Mouse (Mus musculus): ENCODE data around the gene Olfm1.

Olfm1 gene

DNA sequence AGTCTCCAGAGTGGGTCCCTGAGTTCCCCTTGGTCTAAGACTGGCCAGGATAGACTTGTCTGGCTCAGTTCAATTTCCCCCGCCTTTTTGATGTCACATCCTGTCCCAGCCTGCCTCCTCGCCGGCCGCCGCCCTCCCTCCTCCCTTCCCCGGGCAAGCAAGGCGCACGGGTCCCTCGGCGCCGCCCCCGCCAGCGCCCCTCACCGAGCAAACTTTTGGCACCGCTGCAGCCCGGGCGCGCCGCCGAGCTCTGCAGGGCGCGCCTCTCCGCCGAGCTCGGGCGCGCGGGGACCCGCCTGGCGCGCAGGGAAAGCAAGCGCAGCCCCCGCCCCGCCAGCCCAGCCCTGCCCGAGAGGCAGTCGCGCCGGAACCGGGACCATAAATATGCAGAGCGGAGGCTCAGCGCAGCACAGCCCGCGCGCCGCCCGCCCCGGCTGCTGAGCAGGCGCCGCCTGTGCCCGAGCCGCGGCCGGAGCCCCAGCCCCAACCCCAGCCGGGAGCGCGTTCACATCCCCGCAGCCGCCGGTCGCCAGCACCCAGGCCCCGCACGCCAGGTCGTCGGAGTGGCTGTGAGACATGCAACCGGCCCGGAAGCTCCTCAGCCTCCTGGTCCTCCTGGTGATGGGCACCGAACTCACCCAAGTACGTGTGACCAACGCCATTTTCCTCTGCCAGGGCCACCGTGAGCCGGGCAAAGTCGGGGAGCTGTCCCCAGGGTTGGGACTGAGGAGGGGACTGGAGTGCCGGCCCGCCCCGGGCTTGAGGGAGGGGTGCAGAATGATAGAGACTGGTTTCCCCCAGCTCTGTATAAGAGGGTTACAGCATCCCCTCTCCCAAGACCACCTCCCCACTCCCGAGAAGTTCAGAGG is at the start of gene Olfm1:
Gene Olfm1 (plus strand): TSS at position 172 of the 869 bp plus-strand sequence.
- DNase-seq (ENCODE audit: low spot score): peak; percentile 71

DNA sequence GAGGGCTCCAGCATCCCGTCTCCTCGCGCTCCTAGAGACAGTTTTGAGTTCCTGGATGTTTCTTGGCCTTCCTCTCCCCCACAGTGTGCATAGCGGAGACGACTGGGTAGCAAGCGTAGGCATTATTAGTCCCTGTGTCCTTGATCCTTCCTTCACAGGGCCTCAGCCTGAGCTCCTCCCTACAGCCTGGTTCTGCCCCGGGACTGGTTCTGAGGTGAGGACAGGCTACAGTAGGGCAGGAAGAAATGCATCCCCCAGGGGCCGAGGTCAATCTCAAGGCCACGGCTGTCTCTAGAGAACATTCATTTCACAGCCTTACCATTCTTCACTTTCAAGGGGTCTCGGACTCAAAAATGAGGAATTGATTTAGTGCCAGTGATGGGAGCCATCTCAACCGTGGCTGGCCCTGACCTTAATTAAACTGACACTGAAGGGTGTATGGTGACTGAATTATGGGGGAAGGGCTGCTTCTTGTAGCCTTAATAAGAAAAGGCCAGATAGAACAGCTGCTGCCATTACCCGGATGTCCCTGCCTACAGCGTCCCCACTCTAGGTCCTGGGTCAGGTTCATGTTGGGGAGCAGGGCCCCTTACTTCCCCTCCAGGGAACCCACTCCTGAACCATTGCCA is 49.3 kb upstream of the Olfm1 start:
- DNase-seq (ENCODE audit: low spot score): no peak

DNA sequence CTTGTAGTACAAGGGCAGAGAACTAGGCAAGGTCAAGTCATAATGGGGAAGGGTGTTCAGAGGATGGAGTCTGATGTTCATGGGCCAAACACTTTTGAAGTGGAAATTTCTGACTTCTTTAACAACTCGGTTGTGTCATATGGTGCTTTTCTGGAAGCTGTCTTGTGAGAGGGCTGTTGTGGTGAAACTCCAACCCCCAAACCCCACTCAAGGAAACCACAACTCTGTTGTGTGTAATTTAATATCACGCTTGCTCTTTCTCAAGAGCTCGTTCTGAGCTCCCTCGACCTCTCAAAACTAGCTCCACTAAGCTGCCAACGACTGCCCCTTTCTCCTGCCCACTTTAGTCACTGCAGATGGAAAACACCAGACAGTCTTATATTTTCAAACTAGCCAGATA is 47.1 kb upstream of the Olfm1 start:
- no peak for DNase-seq (ENCODE audit: low spot score)

DNA sequence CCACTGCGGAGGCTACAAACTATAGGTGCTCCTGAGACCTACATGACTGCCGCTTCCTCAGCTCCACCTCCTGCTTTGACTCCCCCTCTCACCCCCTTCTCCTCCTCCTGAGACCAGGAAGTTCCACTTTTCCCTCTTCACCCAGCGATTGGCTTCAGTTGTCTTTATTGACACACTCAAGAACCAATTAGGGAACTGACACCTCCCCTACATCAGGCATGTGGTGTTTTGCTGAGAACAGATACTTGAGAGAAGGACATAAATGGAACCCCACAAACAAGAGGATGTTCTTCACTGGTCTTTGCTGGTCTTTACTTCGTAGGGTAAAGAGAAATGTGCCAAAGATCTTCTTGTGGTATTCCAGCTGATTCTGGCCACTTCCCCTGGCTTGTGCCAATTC is 46.6 kb upstream of the Olfm1 start:
- DNase-seq (ENCODE audit: low spot score): no peak

DNA sequence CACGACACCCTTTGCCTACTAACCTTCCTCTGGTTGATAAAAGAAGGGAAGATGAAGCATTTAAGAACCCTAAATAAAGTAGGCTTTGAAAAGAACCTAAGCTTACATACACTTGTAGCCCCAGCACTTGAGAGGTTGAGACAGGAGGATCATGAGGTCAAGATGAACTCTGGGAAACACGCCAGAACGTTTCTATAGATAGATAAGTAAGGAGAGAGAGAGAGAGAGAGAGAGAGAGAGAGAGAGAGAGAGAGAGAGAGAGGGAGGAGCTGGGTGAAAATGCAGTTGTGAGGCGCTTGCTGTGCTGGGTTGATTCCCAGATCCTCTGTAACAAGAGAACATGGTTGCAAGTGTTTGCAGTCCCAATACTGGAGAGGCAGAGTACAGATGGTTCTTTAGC is 46.1 kb upstream of the Olfm1 start:
- DNase-seq (ENCODE audit: low spot score): no peak

DNA sequence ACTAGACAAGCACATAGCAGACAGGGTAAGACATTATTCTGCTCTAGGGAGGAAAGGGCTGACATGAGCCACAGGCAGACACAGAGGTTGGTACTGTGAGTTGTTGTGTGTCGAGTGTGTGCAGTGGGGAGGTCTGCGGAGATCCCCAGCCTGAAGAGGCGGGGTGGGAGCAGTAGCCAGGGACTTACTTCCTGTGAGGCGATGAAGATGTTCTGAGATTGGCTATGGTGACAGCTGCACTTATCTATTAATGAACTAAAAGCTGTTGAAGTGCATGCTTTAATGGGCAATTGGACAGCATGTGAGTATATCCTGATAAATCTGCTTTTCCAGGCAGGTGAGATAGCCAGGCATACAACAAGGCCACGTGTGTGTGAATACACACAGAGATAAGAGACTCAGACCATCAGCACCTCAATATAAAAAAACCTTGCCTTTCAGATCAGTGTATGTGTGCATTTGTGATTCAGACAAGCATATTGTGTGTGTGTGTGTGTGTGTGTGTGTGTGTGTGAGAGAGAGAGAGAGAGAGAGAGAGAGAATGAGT is 45.5 kb upstream of the Olfm1 start:
- DNase-seq (ENCODE audit: low spot score): no peak

DNA sequence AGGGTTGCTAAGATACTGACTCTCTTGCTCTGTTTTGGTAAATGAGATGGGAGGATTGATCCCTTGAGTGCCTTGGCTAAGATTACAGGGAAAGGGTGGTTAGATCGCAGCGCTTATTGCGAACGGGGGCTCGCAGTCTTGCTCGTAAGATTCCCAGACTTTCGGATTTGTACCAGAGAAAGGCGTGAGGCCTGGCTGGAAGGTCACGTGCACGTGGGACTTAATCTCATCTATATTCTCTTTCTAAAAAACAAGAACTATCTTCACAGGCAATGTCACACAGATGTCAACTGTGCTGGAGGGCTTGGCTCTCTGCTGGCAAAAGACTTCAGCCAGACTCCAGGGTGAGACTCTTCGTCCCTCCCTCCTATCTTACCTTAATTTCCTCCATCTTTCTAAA is 43.1 kb upstream of the Olfm1 start:
- DNase-seq (ENCODE audit: low spot score): no peak

DNA sequence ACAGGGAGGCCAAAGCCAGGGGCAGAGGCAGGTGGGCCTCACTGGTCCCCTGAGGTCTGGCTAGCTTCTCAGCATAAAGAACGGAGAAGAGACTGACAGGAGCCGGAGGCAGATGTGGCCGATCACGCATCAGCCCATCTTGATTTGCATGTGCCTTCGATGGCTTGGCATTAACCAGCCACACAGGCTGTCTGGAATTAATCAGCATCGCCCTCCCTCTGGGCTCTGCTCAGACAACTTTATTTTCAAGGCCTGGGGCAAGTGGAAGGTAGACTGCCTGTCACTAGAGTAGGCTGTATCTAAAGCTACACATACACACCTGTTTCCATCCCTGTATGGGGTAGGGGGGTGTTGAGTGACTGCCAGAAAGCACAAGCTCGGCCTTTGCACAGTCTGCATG is 32.2 kb upstream of the Olfm1 start:
- DNase-seq (ENCODE audit: low spot score): no peak

DNA sequence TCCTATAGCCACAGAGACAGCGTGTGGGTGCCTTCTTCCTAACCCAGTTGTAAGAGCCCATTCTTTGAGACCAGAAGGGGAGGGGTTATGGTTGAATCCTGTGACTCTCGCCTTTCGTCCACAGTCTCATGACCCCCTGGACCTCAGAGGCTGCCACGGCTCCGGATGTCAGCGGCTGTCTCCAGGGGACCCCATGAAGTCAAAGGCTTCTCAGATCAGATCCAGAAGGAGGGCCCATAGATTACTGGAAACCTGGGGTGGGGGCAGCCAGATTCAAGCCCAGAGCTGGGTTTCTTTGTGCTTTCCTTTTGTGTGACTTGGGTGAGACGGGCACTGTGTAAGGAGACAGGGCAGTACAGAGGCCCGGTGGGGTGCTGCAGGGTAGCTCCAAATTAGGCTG is 27.2 kb upstream of the Olfm1 start:
- no peak for DNase-seq (ENCODE audit: low spot score)

DNA sequence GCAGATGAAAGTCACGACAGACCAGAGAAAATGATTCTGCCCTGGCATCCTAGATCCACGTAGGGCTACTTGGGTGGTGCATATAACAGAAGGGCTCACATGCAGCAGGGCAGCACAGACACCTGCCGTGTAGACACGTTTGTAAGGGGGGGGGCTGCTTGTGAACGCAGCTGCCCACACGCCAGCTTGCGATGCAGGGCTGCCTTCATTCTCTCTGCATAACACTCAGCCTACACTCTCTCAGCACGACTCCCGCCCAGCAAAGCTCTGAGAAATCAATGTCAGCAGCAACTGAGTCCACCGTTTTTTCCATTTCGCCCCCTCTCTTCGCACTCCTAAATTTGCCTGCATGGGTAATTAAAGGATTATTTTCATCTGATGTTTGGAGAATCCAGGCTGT is 23.5 kb upstream of the Olfm1 start:
- no peak for DNase-seq (ENCODE audit: low spot score)

DNA sequence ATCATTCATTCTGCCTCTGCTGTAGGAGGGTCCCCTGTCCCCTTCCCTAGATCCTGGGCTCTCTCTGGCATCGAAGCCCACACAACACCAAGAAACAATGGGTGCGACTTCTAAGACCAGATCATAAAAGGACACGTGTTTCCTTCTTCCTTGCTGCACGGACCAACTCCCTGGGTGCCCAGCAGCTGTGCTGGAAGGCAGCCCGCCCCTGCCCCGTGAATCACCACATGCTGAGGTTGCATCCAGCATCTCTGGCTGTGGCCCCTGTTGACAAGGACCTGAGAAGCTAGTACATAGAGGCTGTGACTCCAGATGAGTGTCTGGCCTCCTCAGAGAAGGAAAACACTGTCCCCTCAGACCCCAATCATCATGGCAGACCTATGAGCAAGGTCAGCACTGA is 20.8 kb upstream of the Olfm1 start:
- no peak for DNase-seq (ENCODE audit: low spot score)

DNA sequence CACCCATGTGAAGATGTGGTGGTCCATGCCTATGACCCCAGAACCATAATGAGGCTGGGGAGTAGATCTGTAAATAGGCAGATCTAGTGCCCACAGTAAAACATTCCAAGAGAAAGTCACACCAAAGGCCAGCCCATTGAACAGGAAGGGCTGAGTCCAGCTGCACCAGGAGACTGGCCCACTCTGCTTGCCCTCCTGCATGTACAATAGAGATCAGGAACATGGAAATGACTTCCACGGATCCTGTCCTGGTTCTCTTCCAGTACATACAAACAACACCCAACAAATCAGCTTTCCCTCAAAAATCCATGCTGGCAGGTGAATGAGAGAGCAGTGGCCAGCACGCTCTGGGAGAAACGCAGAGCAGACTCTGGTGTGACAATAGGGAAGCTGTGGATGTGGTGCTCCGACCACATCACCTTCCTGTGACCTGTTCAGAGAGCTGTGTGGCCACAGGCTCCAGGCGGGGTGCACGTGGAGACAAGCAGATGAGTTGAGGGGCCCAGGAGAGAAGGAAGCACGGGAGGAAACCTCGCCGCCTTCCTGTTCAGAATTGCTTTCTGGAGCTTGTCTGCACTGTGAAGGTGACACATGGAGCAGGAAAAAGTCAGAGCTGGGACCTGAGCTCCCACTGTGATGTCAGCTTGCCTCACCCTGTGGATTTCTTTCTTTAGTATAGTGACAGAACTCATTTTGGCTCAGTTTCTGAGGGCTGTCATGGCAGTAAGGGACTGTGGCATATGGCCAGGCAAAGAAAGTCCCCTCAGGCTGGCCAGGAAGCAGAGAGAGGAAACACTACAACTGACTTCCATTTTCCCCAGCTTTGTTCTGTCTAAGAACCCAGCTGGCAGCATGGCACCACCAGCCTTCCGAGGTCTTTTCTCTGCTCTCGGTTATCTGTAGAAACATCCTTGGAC is 19.3 kb upstream of the Olfm1 start:
- no peak for DNase-seq (ENCODE audit: low spot score)

DNA sequence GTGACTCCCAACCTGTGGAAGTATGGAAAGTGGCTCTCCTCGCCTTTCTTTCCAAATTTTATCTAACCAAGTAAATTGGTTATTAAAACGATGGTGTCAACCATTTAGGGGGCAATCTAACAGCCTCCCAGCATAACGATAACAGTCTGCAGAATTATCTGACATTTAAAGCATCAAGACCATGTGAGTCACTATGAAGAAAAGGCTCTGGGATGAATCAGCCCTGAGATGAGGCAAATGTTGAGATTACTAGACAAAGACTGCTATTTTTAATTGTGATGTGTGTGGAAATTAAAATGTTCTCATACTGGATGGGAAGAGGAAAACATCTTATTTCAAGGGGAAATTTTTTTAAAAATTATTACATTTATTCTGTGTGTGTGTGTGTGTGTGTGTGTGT is 18.4 kb upstream of the Olfm1 start:
- no peak for DNase-seq (ENCODE audit: low spot score)

DNA sequence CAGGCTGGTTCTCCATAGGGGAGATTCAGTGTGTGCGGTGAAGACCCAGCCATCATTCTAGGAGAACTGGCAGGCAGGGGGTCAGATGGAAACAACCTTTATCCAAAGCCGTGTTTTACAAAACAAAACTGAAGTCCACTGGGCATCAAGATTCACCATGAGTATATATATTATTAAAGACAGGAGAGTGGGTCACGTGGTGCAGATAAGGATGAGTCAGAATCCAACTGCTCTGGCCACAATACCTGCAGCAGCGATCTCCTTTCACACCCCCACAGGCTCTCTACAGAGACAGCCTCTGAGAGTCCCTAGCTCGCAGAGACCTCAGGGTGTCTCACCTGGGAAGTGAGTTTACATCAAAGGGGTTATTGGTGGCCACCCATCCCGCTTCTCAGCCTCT is 14.2 kb upstream of the Olfm1 start:
- no peak for DNase-seq (ENCODE audit: low spot score)

DNA sequence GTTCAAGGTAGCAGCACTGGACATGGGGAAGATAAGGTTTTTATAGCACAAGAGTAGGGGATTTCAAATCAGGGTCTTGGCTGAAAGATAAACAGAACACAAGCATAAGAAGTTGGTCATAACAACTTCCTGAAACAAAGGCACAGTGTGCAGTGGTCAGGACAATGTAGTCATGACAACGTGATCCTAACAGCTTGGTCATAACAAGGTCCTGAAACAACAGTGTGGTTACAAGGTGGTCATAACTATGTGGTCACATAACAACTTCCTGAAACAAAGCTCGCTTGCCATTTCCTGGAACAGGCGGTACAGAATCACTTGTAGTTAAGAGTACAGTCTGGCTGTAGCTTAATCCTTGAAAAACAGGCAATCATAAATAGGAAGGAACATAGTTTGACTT is 12.7 kb upstream of the Olfm1 start:
- DNase-seq (ENCODE audit: low spot score): no peak

DNA sequence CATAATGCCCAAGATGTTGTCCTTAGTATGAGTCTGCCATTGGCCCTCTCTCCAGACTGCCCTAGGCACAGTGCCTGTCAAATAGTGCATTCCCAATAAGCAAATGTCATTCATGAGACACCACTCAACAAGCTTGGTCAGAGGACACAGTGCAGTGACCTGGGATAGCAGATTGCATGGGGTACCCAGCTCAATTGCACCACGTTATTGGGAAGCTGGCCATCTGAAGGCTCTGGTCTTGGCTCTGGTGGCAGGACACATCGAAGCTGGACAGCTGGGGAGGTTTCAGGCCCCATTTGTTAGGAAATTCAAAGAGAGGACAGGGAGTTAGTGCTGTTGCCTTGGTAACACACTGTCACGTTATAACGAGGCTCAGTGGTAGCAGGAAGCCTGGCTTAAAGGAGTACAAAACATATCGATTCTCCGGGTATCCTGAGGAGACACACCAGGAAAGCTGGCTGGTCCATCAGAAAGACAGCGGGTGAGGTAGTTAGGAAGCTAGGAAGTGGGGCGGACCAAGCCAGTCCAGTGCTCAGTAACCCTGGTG is 4.3 kb upstream of the Olfm1 start:
- DNase-seq (ENCODE audit: low spot score): no peak

DNA sequence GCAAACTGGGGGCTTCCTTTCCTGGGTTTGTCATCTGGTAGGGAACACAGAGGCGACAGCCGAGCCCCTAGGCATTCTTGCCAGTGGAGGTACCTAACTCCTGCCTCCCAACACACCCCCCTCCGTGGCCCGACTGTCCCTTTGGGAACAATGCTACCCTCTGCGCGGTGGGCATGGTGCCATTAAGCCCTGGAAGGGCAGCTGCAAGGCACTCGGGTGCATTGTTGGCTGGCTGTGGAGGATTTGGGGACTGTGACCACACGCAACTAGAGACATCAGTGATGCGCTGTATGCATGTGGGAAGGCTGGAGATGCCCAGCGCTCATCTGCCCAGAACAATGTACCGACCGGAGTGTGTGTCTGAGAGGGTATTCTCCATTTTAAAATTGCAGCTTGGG is 897 bp downstream of the Olfm1 start:
- DNase-seq (ENCODE audit: low spot score): no peak

DNA sequence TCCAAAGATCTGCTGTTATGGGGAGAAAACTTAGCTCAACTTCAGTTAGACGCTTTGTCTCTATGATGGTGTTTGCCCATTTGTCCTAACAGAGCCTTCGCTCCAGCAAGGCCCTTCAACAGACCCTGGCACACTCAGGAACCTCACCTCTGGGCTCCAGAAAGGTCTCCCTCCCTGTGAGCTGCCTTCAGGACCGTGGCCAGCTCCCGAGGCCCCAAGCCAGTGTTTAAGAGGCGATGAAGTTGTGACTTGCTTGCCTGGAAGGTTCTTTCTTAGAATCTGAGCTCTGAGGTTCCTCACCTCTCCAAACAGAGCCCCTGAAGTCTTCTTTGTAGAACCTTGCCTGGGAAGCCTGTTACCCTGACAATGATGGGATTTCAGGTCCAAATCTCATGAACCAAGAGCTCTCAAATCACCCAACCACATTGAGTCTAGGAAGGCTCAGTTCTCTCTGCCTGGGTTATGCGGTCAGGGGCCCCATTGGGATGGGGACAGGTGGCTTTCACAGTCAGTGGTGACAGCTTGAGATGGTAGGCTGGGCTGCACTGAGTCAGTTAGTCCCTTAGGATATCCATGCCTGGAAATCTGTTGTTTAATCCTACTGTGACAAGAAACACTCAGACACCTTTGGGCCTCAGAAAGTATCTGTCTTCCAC is 2.3 kb downstream of the Olfm1 start:
- peak; percentile 71 for DNase-seq (ENCODE audit: low spot score)

DNA sequence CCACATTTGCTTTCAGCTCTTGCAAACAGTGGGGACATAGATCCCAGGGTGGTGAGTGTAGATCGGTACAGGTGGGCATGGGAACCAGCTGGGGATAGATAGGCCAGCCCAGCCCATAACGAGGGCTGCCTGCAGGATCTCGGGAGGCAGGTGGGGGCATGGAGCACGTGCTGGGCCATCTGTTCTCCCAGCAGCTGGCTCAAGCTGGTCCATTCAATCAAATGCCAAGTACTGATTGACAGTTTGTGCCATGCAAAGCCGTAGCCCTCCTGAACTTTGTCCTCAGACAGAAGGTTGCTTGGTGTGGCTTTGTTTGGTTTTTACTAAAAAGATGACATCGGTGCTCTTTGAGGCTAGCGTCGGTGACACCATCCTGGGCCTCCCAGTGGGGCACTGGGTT is 2.9 kb downstream of the Olfm1 start:
- no peak for DNase-seq (ENCODE audit: low spot score)

DNA sequence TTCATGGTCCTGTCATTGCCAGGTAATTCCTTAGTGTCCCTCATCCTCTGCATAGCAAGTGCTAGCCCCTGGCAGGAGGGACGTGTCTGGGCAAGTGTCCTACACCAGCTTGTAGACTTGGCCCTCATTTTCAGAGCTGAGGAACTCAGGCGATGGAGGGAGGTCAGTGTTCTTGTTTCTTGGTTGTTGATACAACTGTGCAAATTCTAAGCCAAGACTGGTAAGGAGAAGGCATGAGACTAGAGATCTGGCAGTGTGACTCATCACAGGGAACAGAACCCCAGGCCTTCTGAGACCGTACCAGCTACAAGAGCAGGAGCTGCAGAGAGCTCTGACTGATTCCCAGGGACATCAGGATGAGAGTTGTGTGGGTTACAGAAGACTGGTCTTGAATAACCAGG is 8.6 kb downstream of the Olfm1 start:
- DNase-seq (ENCODE audit: low spot score): no peak

DNA sequence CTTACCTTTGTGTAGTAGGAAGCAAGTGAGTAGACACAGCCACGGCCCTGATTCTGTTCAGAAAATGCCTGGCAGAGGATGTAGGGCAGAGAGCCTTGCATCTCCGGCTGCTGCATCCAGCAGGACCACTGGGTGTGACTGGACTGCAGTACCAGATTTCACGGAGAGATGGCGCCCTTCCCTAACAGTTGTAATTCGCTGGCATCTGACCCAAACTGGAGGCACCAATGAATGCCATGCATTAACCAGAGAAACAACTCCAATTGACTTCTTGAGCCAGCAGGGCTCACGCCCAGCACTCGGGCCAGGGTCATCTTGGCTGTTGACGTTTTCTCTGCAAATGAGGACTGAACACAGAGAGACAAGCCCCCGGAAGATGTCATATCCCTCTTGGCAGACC is 11.4 kb downstream of the Olfm1 start:
- DNase-seq (ENCODE audit: low spot score): peak; percentile 98
